Mouse (Mus musculus) gastrocnemius, postnatal 36 days (tissue): Measurements from ENCODE around the gene Kcnq5. TPM values are rescaled to one million over a fixed set of nuclear protein-coding genes. Genes with fewer than 3 reads are reported as not detected.

Experiments used
- DNase-seq, 2 experiments: peaks; one replicate each; pipeline ENCODE4 v3.0.0; 2022
- intact Hi-C: fragments of 180-260 bp; cut with DNase I; formaldehyde crosslinking; loops from one replicate; pipeline ENCODE4 v1.15.1; 2025
- total RNA-seq, 2 experiments: library from RNA; stranded (reverse); gene quantifications; 2 replicates each; pipeline ENCODE4 v1.2.3; 2021

Gene Kcnq5
- total RNA-seq, 2 experiments from 2014 or later: 5.4 to 8.2 TPM

DNA sequence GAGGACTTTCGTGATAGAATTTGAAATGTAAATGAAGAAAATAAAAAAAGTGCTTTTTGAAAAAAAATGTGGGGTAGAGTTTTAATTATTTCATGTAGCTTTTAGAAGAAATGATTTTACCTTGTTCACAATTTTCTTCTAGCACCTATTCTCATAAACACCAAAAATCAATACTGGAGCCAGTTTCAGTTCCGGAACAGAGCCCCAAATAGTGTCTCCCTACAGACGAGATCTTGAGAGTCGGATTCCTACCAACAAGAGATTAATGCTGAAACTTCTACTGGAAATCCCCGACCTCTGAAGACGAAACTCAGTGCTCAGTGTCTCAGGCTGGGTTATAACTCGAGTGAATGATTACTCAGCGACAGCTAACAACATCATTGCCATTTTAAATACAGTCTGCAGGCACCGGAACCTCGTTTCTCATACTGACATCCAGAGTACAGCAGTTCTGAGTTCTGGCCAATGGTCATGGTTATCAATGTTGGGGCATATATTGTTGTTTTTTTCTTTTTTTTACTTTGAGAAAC, 441.6 kb downstream of the Kcnq5 start:
- intact Hi-C loops: loop anchor here (5.0 kb wide), 1 partner anchor 33 kb away; no protein-coding TSS in a partner anchor
- DNase-seq: no peak

DNA sequence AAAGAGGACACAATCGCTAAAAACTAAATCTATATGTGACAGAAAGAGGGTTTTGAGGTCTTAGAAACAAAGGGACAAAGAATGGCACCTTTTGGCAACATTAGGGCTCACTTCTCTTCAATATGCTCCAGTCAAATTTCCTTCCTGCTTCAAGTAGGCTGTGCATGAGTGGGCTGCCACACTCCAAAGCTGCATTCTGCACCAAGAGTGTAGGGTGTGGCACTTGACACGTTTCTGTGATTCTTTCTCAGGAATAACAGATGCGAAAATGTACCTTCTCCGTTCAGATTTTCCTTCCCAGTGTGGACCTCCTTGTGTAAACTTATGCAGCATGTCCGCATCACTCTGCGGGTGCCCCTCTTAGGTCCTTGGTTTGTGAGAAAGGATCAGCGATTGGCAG, 455.1 kb downstream of the Kcnq5 start:
- intact Hi-C loops: no loop called here
- DNase-seq: no peak

DNA sequence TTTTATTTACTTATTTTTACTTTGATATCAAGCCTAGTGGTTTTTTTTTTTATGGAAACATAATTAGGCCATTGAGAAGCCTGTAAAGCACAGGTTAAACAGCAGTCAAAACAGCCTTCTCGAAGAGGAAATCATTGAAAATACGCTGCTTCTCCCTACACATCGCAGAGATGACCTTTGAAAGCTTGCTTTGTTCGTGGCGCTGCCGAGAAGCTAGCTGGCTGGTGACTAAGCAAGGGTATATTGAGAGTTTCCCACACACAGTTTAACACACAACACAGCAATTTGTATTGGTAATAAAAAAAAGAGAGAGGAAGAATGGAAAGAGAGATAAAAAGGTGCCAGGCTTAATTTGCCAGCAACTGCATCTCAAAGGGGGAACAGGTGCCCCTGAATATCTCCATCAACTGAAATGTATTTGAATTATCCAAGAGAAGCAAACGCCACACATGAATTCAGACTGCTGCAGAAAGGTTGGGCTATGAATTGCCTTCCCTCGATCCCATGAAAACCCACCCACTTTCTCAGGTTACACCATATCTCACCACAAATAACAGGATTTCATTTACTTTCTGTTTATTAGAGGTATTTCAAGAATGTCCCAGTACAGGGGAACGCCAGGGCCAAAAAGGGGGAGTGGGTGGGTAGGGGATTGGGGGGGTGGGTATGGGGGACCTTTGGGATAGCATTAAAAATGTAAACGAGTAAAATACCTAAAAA, 461.8 kb downstream of the Kcnq5 start:
- intact Hi-C loops: no loop called here
- no peak for DNase-seq

GRCm38 (mm10) chr1:21496307-21496706, 465.4 kb downstream of the Kcnq5 start:
- intact Hi-C loops: no loop called here
- no peak for DNase-seq

DNA sequence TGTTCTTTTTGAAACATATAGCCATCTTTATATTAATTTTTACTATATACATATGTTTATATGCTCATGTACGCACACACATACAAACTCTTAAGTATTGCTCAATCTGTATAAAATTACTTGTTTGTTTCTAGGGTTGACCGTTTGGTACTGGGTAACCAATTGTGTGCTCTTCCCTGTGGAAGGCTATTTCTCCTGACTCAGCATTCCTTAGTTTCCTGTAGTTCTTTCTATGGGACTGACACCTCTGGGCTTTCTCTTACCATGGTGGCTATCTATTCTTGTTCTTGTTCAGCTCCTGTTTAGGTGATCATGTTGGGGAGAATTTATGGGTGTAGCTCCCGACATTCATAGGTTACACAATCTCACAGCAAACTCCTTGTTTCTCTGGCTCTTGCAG, 473.1 kb downstream of the Kcnq5 start:
- intact Hi-C loops: loop anchor here (5.0 kb wide), 1 partner anchor 34 kb away; no protein-coding TSS in a partner anchor
- DNase-seq: no peak

- peak in 1 of 2 experiments; percentile 35 for DNase-seq
- intact Hi-C loops: loop anchor here (5.0 kb wide), 1 partner anchor 36 kb away; no protein-coding TSS in a partner anchor
Observed at GRCm38 (mm10) chr1:21486266-21486665, 475.5 kb downstream of the Kcnq5 start.

DNA sequence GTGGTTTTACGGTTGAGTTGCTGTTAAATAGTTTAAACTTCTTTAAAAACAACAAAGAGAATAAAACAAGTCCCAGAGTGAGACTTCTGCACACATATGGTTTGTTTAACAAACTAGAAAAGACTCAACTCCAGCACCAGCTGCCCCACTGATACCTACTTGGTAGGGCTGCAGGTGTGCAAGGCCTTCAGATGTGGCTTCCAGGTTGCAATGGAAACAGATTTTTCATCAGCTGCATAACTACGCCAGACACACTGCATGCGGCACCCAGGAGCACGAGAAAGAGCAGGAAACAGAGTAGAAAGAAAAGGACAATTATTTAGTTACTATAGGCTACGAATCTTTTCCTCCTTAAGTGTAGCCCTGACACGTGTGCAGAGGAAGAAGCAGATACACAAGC, 492.4 kb downstream of the Kcnq5 start:
- intact Hi-C loops: no loop called here
- DNase-seq: no peak

DNA sequence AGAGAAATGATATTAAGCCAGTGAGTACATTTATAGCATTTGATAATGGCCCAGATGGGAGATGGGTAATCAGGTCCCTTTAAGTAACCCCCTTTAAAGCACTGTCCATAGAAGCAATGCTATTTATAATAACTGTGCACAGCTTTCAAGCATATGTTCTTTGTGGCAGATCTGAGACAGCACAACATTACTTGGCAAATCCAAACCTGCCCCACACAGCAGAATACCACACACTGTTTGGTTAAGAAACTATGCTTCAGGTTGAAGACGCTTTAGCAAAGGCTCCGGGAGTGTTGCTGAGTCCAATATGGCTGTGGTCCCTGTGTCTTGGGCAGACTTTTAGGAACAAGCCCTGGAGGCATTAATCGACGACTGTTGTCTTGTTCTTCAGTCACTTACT, 495.3 kb downstream of the Kcnq5 start:
- DNase-seq: no peak

GRCm38 (mm10) chr1:21460941-21461689, 500.6 kb downstream of the Kcnq5 start:
- intact Hi-C loops: no loop called here
- peak; percentile 29 to 36 for DNase-seq

More for the DNA sequence above, 495.3 kb downstream of the Kcnq5 start:
- intact Hi-C loops: no loop called here

DNA sequence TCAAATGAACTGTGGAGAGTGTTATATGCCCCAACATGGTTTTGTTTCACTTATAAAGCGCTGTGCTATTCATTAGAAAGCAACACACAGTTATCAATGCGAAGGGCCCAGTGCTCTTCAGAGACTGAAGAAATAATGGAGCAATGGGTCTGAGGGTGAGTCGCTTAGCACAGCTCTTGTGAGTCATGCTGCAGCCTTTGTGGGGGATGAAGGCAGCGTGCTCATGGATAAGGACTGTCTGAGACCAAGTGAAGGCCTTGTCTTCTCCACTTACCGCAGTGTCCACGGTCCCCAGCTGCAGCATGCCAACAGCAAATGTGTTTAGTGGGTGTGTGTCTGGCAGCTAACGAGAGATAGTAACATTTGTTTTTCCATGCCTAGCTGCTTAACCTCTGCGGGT, 503.2 kb downstream of the Kcnq5 start:
- no peak for DNase-seq
- intact Hi-C loops: no loop called here

- peak in 1 of 2 experiments; percentile 28 for DNase-seq
- intact Hi-C loops: no loop called here
Observed at GRCm38 (mm10) chr1:21455971-21456370, 505.8 kb downstream of the Kcnq5 start.

DNA sequence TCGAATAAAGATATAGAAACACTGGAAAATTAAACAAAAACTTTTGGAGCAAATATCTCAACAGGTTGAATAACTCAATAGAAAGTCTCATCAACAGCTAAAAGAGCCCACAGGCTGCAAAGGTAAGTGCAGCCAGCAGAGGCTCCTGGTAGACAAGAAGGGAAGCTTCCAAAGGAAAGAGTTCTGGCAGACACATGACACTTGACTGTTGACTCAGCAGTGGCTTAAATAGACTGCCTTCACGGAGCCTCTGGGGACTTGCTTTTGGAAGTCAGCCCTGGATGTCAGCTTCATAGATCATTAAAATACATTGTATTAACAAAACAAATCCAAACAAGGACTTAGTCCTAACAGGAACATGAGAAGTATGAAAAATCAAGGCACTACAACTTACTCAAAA, 513.5 kb downstream of the Kcnq5 start:
- DNase-seq: peak; percentile 24 to 61
- intact Hi-C loops: no loop called here

DNA sequence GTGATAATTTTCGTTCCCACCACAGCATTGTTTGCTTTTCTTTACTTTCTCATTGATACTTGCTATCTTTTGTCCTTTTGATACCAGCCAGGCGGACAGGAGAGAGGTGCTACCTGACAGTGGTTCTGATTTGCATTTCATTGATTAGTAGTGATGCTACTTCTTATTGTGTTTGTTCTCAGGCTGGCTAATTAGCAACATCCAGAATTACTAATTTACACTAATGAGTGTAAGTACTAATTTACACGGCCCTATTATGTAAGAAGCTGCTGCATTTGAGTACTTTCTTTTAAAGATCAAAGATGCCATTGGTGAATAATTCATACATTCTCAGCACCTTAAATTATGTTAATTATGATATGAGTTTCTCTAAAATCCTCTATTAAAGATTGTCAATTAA, 525.0 kb downstream of the Kcnq5 start:
- DNase-seq: no peak
- intact Hi-C loops: no loop called here

GRCm38 (mm10) chr1:21434853-21435252, 526.9 kb downstream of the Kcnq5 start:
- intact Hi-C loops: no loop called here
- DNase-seq: no peak

- intact Hi-C loops: no loop called here
- no peak for DNase-seq
Observed at GRCm38 (mm10) chr1:21431666-21432065, 530.1 kb downstream of the Kcnq5 start.

GRCm38 (mm10) chr1:21428079-21428478, 533.7 kb downstream of the Kcnq5 start:
- intact Hi-C loops: loop anchor here (10.0 kb wide), 1 partner anchor 107 kb away; no protein-coding TSS in a partner anchor
- no peak for DNase-seq

GRCm38 (mm10) chr1:21425654-21426053, 536.1 kb downstream of the Kcnq5 start:
- DNase-seq: no peak
- intact Hi-C loops: loop anchor here (10.0 kb wide), 1 partner anchor 109 kb away; no protein-coding TSS in a partner anchor

DNA sequence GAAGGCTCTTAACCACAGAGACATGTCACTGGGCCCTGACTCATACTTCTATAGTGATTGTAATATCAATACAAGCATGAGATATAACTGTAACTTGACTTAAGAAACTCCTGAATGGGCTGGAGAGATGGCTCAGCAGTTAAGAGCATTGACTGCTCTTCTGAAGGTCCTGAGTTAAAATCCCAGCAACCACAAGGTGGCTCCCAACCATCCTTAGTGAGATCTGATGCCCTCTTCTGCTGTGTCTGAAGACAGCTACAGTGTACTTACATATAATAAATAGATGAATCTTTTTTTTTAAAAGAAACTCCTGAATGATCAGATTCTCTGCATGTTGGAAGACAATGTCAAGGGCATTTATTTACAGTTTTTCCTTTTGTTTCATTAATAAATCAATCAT, 542.4 kb downstream of the Kcnq5 start:
- no peak for DNase-seq
- intact Hi-C loops: no loop called here

- no peak for DNase-seq
- intact Hi-C loops: loop anchor here (2.0 kb wide), 1 partner anchor 857 kb away; no protein-coding TSS in a partner anchor
Observed at GRCm38 (mm10) chr1:21412197-21412555, 549.6 kb downstream of the Kcnq5 start.

DNA sequence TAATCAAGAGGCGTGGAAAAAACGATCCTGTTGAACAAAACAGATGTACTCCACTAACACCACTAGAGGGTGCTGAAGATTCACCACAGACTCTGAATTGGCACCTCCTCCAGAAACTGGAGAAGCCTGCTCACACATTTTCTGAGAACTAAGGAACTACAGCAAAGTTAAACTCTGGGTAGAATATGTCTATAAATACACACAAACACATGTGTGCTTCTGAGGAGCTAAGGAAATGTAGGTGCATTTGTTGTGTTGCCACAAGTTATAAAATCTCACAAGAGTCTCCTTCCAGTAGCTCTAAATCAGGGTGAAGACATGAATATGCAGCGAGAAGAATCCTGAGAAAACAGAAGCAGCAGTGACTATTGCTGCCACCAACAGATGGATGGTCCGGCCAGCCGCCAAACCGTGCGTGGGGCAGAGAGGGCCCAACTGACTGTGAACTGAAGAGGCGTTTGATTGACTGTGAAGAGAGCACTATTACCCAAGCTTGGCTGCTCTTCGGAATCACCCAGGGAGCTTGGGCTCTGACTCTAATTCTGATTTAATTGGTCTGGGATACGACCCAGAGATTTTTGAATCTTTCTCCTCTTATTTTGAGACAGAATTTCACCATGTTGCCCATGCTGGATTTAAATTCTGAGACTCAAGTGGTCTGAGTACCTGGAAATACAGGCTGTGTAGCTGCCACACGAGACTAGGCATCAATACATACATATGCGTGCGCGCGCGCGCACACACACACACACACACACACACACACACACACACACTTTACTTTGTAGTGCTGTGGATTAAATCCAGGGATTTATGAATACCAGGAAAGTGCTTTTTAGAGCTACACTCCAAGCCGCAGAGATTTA, 550.2 kb downstream of the Kcnq5 start:
- peak; percentile 25 for DNase-seq
- intact Hi-C loops: loop anchor here (2.0 kb wide), 2 partner anchors 555 to 857 kb away; no protein-coding TSS in a partner anchor
